Mouse (Mus musculus): ENCODE data around the gene Vps53. TPM values are rescaled to one million over a fixed set of nuclear protein-coding genes. Genes with fewer than 3 reads are reported as not detected.
"Not testable (repeated sequence)": the region's sequence is repeated elsewhere in the genome, so short reads cannot be mapped to it uniquely, and the experiment has no call there.

Vps53 gene
- polyA plus RNA-seq, 1 experiment from 2014 or later: 51.8 TPM

- not testable (repeated sequence) for H3K4me2 ChIP-seq (replicated peaks; ENCODE audit: low read depth, low read length); H3K36me3 ChIP-seq (ENCODE audit: control insufficient read depth, insufficient read depth, low read length); ATAC-seq (ENCODE audit: low FRiP score)
Measured at GRCm38 (mm10) chr11:76211595-76211994, 32.1 kb upstream of the Vps53 start.

GRCm38 (mm10) chr11:76210228-76210985, 31.0 kb upstream of the Vps53 start:
- Histone ChIP-seq H3K27ac (ENCODE audit: low read depth, low read length) (no peak overlapping the region), H3K4me3 (ENCODE audit: low read depth, low read length) (no peak overlapping the region), H3K9me3 (ENCODE audit: control insufficient read depth, low read length) (no peaks in the 10 kb centered on the region), H3K9ac (ENCODE audit: low read depth, low read length) (no peak overlapping the region), H3K27me3 (ENCODE audit: control insufficient read depth, insufficient read depth, low read length) (no peaks in the 10 kb centered on the region), H3K4me2 (replicated peaks; ENCODE audit: low read depth, low read length) (no peak overlapping the region), H3K36me3 (ENCODE audit: control insufficient read depth, insufficient read depth, low read length) (peaks cover 8% of the 10 kb centered on the region; the same call in 1 of the 2 replicates), H3K4me1 (replicated peaks; ENCODE audit: control insufficient read depth, insufficient read depth, low read length) (no peaks in the 10 kb centered on the region)
- 94% methylated on average over 13 of the region's 13 CpGs for WGBS
- DNase-seq (ENCODE audit: low spot score): no peak
- no peak for ATAC-seq (ENCODE audit: low FRiP score)

More at GRCm38 (mm10) chr11:76211595-76211994, 32.1 kb upstream of the Vps53 start:
- H3K4me1 ChIP-seq (replicated peaks; ENCODE audit: control insufficient read depth, insufficient read depth, low read length); DNase-seq (ENCODE audit: low spot score); H3K9ac ChIP-seq (ENCODE audit: low read depth, low read length); H3K4me3 ChIP-seq (ENCODE audit: low read depth, low read length); H3K27ac ChIP-seq (ENCODE audit: low read depth, low read length); H3K9me3 ChIP-seq (ENCODE audit: control insufficient read depth, low read length); H3K27me3 ChIP-seq (ENCODE audit: control insufficient read depth, insufficient read depth, low read length): not testable (repeated sequence)
- WGBS: 95% methylated on average over 4 of the region's 6 CpGs

GRCm38 (mm10) chr11:76206793-76207192, 27.3 kb upstream of the Vps53 start:
- Histone ChIP-seq H3K4me1 (replicated peaks; ENCODE audit: control insufficient read depth, insufficient read depth, low read length) (peaks cover 4% of the 10 kb centered on the region), H3K36me3 (ENCODE audit: control insufficient read depth, insufficient read depth, low read length) (no peaks in the 10 kb centered on the region), H3K27me3 (ENCODE audit: control insufficient read depth, insufficient read depth, low read length) (no peaks in the 10 kb centered on the region), H3K27ac (ENCODE audit: low read depth, low read length) (no peak overlapping the region), H3K4me3 (ENCODE audit: low read depth, low read length) (no peak overlapping the region), H3K4me2 (replicated peaks; ENCODE audit: low read depth, low read length) (no peak overlapping the region), H3K9ac (ENCODE audit: low read depth, low read length) (no peak overlapping the region), H3K9me3 (ENCODE audit: control insufficient read depth, low read length) (no peaks in the 10 kb centered on the region)
- DNase-seq (ENCODE audit: low spot score): no peak
- WGBS: 92% methylated on average over 5 of the region's 5 CpGs
- ATAC-seq (ENCODE audit: low FRiP score): no peak

DNA sequence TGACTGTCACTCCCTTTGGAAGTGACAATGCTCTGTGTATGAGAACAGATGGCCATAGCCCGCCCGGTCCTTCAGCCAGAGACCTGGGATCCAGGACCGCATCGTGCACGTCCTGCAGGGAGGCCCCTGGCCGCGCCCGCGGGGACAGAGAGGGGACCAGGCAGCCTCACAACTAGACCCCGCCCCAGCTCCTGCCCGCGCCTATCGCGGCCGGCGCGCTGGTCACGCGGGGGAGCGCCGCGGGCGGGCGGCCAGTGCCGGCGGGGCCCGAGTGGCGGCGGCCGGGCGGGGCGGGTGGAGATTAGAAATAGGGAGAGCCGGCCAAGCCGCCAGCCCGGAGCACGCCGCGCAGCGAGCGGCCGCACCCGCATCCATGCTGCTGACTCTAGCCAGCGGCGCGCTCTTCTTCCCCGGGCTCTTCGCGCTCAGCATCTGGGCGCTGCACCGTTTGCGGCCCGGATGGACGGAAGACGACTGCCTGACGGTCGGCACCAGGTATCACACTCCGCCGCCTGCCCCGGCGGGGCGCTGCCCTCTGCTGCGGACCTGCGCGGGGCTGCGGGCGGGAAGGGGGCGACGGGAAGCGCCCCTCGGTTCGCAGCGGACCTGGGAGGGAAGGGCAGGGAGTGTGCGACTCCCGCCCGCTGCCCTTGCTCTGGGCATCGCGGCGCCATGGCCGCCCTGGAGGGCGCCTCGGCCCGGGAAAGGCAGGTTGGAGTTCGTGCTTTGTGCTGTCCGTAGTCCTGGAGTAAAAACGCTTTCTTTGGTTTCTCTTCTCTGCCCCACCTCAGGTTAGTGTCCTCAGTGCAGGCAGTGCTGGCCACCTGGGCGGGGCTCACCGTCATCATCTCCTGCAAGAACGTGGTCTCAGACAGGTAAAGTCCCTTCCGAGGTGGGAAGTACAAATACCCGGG, 22.6 kb upstream of the Vps53 start:
- Histone ChIP-seq H3K9me3 (ENCODE audit: control insufficient read depth, low read length) (no peaks in the 10 kb centered on the region), H3K27ac (ENCODE audit: low read depth, low read length) (peak overlapping the region; percentile 78), H3K27me3 (ENCODE audit: control insufficient read depth, insufficient read depth, low read length) (no peaks in the 10 kb centered on the region), H3K4me1 (replicated peaks; ENCODE audit: control insufficient read depth, insufficient read depth, low read length) (peaks cover 4% of the 10 kb centered on the region), H3K4me3 (ENCODE audit: low read depth, low read length) (peak overlapping the region; percentile 91), H3K36me3 (ENCODE audit: control insufficient read depth, insufficient read depth, low read length) (no peaks in the 10 kb centered on the region), H3K4me2 (replicated peaks; ENCODE audit: low read depth, low read length) (peak overlapping the region; percentile 90), H3K9ac (ENCODE audit: low read depth, low read length) (peak overlapping the region; percentile 94)
- peak; percentile 88 for DNase-seq (ENCODE audit: low spot score)
- peak; percentile 98 for ATAC-seq (ENCODE audit: low FRiP score)
- WGBS: under 1% methylated on average over 78 of the region's 90 CpGs

- no peaks in the 10 kb centered on the region for H3K4me1 ChIP-seq (replicated peaks; ENCODE audit: control insufficient read depth, insufficient read depth, low read length)
- 51% methylated on average over 8 of the region's 8 CpGs for WGBS
Measured at GRCm38 (mm10) chr11:76196977-76197469, 17.6 kb upstream of the Vps53 start.

DNA sequence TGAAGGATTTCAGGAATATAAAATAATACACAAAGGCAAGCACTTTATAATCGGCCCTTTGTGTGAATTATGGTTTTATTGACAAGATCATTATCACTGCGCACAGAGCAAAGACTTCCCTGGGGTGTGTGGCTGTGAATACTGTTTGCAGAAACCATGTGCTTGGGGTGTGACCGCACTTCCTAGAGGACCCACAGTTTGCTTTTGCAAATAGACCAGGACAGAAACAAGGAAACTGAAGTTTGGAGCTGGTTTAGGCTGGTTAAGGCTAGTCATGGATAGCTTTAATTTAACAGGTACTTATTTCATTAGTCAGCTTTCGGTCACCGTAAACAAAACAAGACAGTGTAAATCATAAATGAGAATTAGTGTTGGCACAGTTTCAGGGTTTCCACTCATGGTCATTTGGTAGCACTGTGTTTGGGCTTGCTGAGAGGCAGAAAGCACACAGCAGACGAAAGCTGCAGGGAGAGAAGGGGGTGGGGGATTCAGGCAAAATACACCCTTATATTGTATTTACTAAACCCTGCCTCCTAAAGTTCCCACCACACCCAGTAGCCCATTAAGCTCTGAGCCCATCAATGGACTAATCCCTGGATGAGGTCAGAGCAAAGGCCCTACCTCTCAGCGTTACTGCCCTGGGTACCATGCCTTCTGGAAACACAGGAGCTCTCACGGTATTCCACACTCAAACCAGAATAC, 17.0 kb upstream of the Vps53 start:
- Histone ChIP-seq H3K4me1 (replicated peaks; ENCODE audit: control insufficient read depth, insufficient read depth, low read length) (no peaks in the 10 kb centered on the region), H3K9ac (ENCODE audit: low read depth, low read length) (no peak overlapping the region), H3K4me3 (ENCODE audit: low read depth, low read length) (no peak overlapping the region), H3K36me3 (ENCODE audit: control insufficient read depth, insufficient read depth, low read length) (no peaks in the 10 kb centered on the region), H3K27ac (ENCODE audit: low read depth, low read length) (no peak overlapping the region), H3K27me3 (ENCODE audit: control insufficient read depth, insufficient read depth, low read length) (no peaks in the 10 kb centered on the region), H3K4me2 (replicated peaks; ENCODE audit: low read depth, low read length) (no peak overlapping the region), H3K9me3 (ENCODE audit: control insufficient read depth, low read length) (no peaks in the 10 kb centered on the region)
- no peak for ATAC-seq (ENCODE audit: low FRiP score)
- DNase-seq (ENCODE audit: low spot score): no peak
- WGBS: 77% methylated on average over 8 of the region's 8 CpGs

More at GRCm38 (mm10) chr11:76196977-76197469, 17.6 kb upstream of the Vps53 start:
- Histone ChIP-seq H3K9me3 (ENCODE audit: control insufficient read depth, low read length) (no peaks in the 10 kb centered on the region), H3K4me3 (ENCODE audit: low read depth, low read length) (no peak overlapping the region), H3K36me3 (ENCODE audit: control insufficient read depth, insufficient read depth, low read length) (no peaks in the 10 kb centered on the region), H3K9ac (ENCODE audit: low read depth, low read length) (no peak overlapping the region), H3K4me2 (replicated peaks; ENCODE audit: low read depth, low read length) (no peak overlapping the region), H3K27ac (ENCODE audit: low read depth, low read length) (no peak overlapping the region), H3K27me3 (ENCODE audit: control insufficient read depth, insufficient read depth, low read length) (no peaks in the 10 kb centered on the region)
- DNase-seq (ENCODE audit: low spot score): no peak
- no peak for ATAC-seq (ENCODE audit: low FRiP score)

- 81% methylated on average over 6 of the region's 6 CpGs for WGBS
- Histone ChIP-seq H3K4me3 (ENCODE audit: low read depth, low read length) (no peak overlapping the region), H3K27me3 (ENCODE audit: control insufficient read depth, insufficient read depth, low read length) (no peaks in the 10 kb centered on the region), H3K9ac (ENCODE audit: low read depth, low read length) (no peak overlapping the region), H3K27ac (ENCODE audit: low read depth, low read length) (no peak overlapping the region), H3K36me3 (ENCODE audit: control insufficient read depth, insufficient read depth, low read length) (no peaks in the 10 kb centered on the region), H3K9me3 (ENCODE audit: control insufficient read depth, low read length) (no peaks in the 10 kb centered on the region), H3K4me1 (replicated peaks; ENCODE audit: control insufficient read depth, insufficient read depth, low read length) (no peaks in the 10 kb centered on the region), H3K4me2 (replicated peaks; ENCODE audit: low read depth, low read length) (no peak overlapping the region)
- DNase-seq (ENCODE audit: low spot score) (no peak), ATAC-seq (ENCODE audit: low FRiP score) (no peak)
Measured at GRCm38 (mm10) chr11:76186908-76187307, 7.5 kb upstream of the Vps53 start.

DNA sequence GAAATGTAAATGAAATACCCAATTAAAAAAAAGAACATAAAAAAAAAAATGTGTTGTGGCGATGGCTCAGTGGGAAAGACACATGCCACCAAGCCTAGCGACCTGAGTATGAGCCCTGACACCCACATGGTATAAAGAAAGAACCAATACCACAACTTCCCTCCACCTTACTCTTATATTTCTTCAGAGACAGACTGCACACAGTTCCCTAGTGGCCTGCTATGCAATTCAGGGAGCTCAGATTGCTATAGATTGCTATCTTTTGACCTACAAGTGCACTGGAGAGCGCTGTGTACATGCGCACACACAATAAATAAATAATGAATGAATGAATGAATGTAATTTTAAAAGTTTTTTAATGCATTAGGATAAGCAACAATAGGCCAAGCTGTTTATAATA, 4.3 kb upstream of the Vps53 start:
- H3K4me1 ChIP-seq (replicated peaks; ENCODE audit: control insufficient read depth, insufficient read depth, low read length): peaks cover under 1% of the 10 kb centered on the region
- no peaks in the 10 kb centered on the region for H3K27me3 ChIP-seq (ENCODE audit: control insufficient read depth, insufficient read depth, low read length)
- ATAC-seq (ENCODE audit: low FRiP score): no peak
- WGBS: 85% methylated on average over 4 of the region's 4 CpGs
- no peak overlapping the region for H3K4me3 ChIP-seq (ENCODE audit: low read depth, low read length)
- H3K36me3 ChIP-seq (ENCODE audit: control insufficient read depth, insufficient read depth, low read length): no peaks in the 10 kb centered on the region
- H3K9me3 ChIP-seq (ENCODE audit: control insufficient read depth, low read length): no peaks in the 10 kb centered on the region
- no peak overlapping the region for H3K9ac ChIP-seq (ENCODE audit: low read depth, low read length)
- DNase-seq (ENCODE audit: low spot score): no peak
- no peak overlapping the region for H3K27ac ChIP-seq (ENCODE audit: low read depth, low read length)
- no peak overlapping the region for H3K4me2 ChIP-seq (replicated peaks; ENCODE audit: low read depth, low read length)
